Mouse (Mus musculus): ENCODE results near the gene Hmcn2. TPM values are rescaled to one million over a fixed set of nuclear protein-coding genes. Genes with fewer than 3 reads are reported as not detected.

Gene Hmcn2
- polyA plus RNA-seq, 1 experiment from 2014 or later, result not detected

DNA sequence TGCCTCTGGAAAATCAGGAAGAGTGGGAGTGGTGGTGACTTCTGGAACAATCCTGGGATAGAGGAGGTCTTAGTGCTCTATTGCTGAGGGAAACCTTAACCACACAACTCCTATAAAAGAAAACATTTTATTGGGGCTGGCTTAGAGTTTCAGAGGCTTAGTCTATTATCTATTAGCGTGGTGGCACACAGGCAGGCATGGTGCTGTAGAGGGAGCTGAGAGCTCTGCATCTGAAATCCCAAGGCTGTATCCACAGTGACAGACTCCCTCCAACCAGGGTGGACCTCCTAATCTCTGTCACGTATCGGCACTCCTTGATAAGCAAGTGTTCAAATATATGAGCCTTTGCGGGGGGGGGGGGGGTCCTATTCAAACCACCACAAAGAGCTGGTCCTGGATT, 15.4 kb upstream of the Hmcn2 start:
- H3K4me1 ChIP-seq (replicated peaks; ENCODE audit: control insufficient read depth, insufficient read depth, low read length), result no peaks in the 10 kb centered on the region
- H3K9me3 ChIP-seq (ENCODE audit: control insufficient read depth, low read length), result no peaks in the 10 kb centered on the region
- no peaks in the 10 kb centered on the region for H3K36me3 ChIP-seq (ENCODE audit: control insufficient read depth, insufficient read depth, low read length)
- no peak overlapping the region for H3K27ac ChIP-seq (ENCODE audit: low read depth, low read length)
- no peak for DNase-seq (ENCODE audit: low spot score)
- no peak overlapping the region for H3K9ac ChIP-seq (ENCODE audit: low read depth, low read length)
- ATAC-seq (ENCODE audit: low FRiP score), result no peak
- peak overlapping the region; percentile 41; the same call in 1 of the 2 replicates for H3K4me2 ChIP-seq (replicated peaks; ENCODE audit: low read depth, low read length)
- 63% methylated on average over 4 of the region's 4 CpGs for WGBS
- H3K27me3 ChIP-seq (ENCODE audit: control insufficient read depth, insufficient read depth, low read length), result no peaks in the 10 kb centered on the region
- H3K4me3 ChIP-seq (ENCODE audit: low read depth, low read length), result no peak overlapping the region

- Histone ChIP-seq H3K4me2 (replicated peaks; ENCODE audit: low read depth, low read length) (no peak overlapping the region), H3K9me3 (ENCODE audit: control insufficient read depth, low read length) (no peaks in the 10 kb centered on the region), H3K4me1 (replicated peaks; ENCODE audit: control insufficient read depth, insufficient read depth, low read length) (no peaks in the 10 kb centered on the region), H3K4me3 (ENCODE audit: low read depth, low read length) (no peak overlapping the region), H3K36me3 (ENCODE audit: control insufficient read depth, insufficient read depth, low read length) (no peaks in the 10 kb centered on the region), H3K9ac (ENCODE audit: low read depth, low read length) (no peak overlapping the region), H3K27me3 (ENCODE audit: control insufficient read depth, insufficient read depth, low read length) (no peaks in the 10 kb centered on the region), H3K27ac (ENCODE audit: low read depth, low read length) (no peak overlapping the region)
- WGBS, result 24% methylated on average over 4 of the region's 4 CpGs
- DNase-seq (ENCODE audit: low spot score) (peak; percentile 79), ATAC-seq (ENCODE audit: low FRiP score) (no peak)
Measured at GRCm38 (mm10) chr2:31299266-31299665, 14.9 kb upstream of the Hmcn2 start.

GRCm38 (mm10) chr2:31299996-31300395, 14.2 kb upstream of the Hmcn2 start:
- Histone ChIP-seq H3K27ac (ENCODE audit: low read depth, low read length) (no peak overlapping the region), H3K9me3 (ENCODE audit: control insufficient read depth, low read length) (no peaks in the 10 kb centered on the region), H3K27me3 (ENCODE audit: control insufficient read depth, insufficient read depth, low read length) (no peaks in the 10 kb centered on the region), H3K9ac (ENCODE audit: low read depth, low read length) (no peak overlapping the region), H3K4me1 (replicated peaks; ENCODE audit: control insufficient read depth, insufficient read depth, low read length) (no peaks in the 10 kb centered on the region), H3K4me2 (replicated peaks; ENCODE audit: low read depth, low read length) (no peak overlapping the region), H3K36me3 (ENCODE audit: control insufficient read depth, insufficient read depth, low read length) (no peaks in the 10 kb centered on the region), H3K4me3 (ENCODE audit: low read depth, low read length) (no peak overlapping the region)
- DNase-seq (ENCODE audit: low spot score) (no peak), ATAC-seq (ENCODE audit: low FRiP score) (no peak)
- 80% methylated on average over 10 of the region's 10 CpGs for WGBS

GRCm38 (mm10) chr2:31303177-31303576, 11.0 kb upstream of the Hmcn2 start:
- Histone ChIP-seq H3K4me2 (replicated peaks; ENCODE audit: low read depth, low read length) (no peak overlapping the region), H3K4me3 (ENCODE audit: low read depth, low read length) (no peak overlapping the region), H3K4me1 (replicated peaks; ENCODE audit: control insufficient read depth, insufficient read depth, low read length) (no peaks in the 10 kb centered on the region), H3K27ac (ENCODE audit: low read depth, low read length) (no peak overlapping the region), H3K9me3 (ENCODE audit: control insufficient read depth, low read length) (no peaks in the 10 kb centered on the region), H3K36me3 (ENCODE audit: control insufficient read depth, insufficient read depth, low read length) (no peaks in the 10 kb centered on the region), H3K9ac (ENCODE audit: low read depth, low read length) (no peak overlapping the region), H3K27me3 (ENCODE audit: control insufficient read depth, insufficient read depth, low read length) (no peaks in the 10 kb centered on the region)
- ATAC-seq (ENCODE audit: low FRiP score) (no peak), DNase-seq (ENCODE audit: low spot score) (no peak)
- WGBS, result 78% methylated on average over 9 of the region's 9 CpGs

- no peaks in the 10 kb centered on the region for H3K27me3 ChIP-seq (ENCODE audit: control insufficient read depth, insufficient read depth, low read length)
- H3K9me3 ChIP-seq (ENCODE audit: control insufficient read depth, low read length), result no peaks in the 10 kb centered on the region
- DNase-seq (ENCODE audit: low spot score), result no peak
- H3K9ac ChIP-seq (ENCODE audit: low read depth, low read length), result no peak overlapping the region
- no peaks in the 10 kb centered on the region for H3K36me3 ChIP-seq (ENCODE audit: control insufficient read depth, insufficient read depth, low read length)
- WGBS, result 77% methylated on average over 9 of the region's 9 CpGs
- no peak overlapping the region for H3K27ac ChIP-seq (ENCODE audit: low read depth, low read length)
- H3K4me2 ChIP-seq (replicated peaks; ENCODE audit: low read depth, low read length), result no peak overlapping the region
- no peak overlapping the region for H3K4me3 ChIP-seq (ENCODE audit: low read depth, low read length)
- H3K4me1 ChIP-seq (replicated peaks; ENCODE audit: control insufficient read depth, insufficient read depth, low read length), result no peaks in the 10 kb centered on the region
- ATAC-seq (ENCODE audit: low FRiP score), result no peak
Measured at GRCm38 (mm10) chr2:31304191-31304590, 10.0 kb upstream of the Hmcn2 start.

DNA sequence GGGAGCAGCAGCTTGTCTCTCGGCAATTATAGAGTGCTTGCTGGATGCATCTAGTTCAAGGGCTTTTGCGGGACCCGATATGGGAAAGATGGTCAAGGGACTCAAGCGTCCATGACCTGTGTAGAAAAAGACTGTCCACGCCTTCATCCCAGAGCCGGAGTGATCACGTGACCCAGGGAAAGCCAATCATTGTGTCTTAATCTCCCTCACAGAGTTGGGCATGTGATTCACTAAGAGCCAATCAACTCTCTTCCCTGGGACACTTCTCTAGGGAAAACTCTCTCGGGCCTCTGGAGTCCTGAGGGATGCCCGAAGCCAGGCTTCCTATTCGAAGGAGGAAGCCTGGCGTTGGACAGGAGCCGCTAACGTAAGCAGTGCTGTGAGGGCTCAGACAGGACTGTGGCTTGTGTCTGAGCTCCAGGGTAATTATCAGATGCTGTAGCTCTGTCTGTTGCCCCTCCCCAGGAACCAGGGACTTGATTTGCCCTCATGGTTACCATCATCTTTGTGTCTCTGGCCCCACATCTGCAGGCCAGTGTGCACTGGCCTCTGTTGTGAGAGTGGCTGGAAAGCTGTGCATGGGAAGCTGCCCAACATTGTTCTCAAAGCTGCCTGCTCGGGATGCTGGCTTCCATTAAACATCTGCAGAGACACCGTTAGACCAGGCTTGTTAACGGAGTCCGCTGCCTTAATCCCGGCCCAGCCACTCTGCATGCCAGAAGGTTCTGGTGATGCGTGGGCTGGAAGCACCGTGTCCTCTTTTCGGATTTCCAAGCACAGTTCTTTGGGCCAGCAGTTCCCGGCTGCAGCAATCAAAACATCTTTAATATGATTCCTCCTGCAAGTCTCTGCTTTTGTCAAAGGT, 9.2 kb upstream of the Hmcn2 start:
- DNase-seq (ENCODE audit: low spot score), result no peak
- H3K4me1 ChIP-seq (replicated peaks; ENCODE audit: control insufficient read depth, insufficient read depth, low read length), result no peaks in the 10 kb centered on the region
- no peaks in the 10 kb centered on the region for H3K36me3 ChIP-seq (ENCODE audit: control insufficient read depth, insufficient read depth, low read length)
- no peak overlapping the region for H3K27ac ChIP-seq (ENCODE audit: low read depth, low read length)
- ATAC-seq (ENCODE audit: low FRiP score), result no peak
- 80% methylated on average over 22 of the region's 22 CpGs for WGBS
- H3K27me3 ChIP-seq (ENCODE audit: control insufficient read depth, insufficient read depth, low read length), result no peaks in the 10 kb centered on the region
- H3K4me2 ChIP-seq (replicated peaks; ENCODE audit: low read depth, low read length), result no peak overlapping the region
- no peak overlapping the region for H3K9ac ChIP-seq (ENCODE audit: low read depth, low read length)
- no peak overlapping the region for H3K4me3 ChIP-seq (ENCODE audit: low read depth, low read length)
- no peaks in the 10 kb centered on the region for H3K9me3 ChIP-seq (ENCODE audit: control insufficient read depth, low read length)

- no peaks in the 10 kb centered on the region for H3K36me3 ChIP-seq (ENCODE audit: control insufficient read depth, insufficient read depth, low read length)
- no peaks in the 10 kb centered on the region for H3K9me3 ChIP-seq (ENCODE audit: control insufficient read depth, low read length)
- no peaks in the 10 kb centered on the region for H3K27me3 ChIP-seq (ENCODE audit: control insufficient read depth, insufficient read depth, low read length)
- no peak for ATAC-seq (ENCODE audit: low FRiP score)
- no peak overlapping the region for H3K9ac ChIP-seq (ENCODE audit: low read depth, low read length)
- H3K4me3 ChIP-seq (ENCODE audit: low read depth, low read length), result no peak overlapping the region
- no peaks in the 10 kb centered on the region for H3K4me1 ChIP-seq (replicated peaks; ENCODE audit: control insufficient read depth, insufficient read depth, low read length)
- no peak overlapping the region for H3K4me2 ChIP-seq (replicated peaks; ENCODE audit: low read depth, low read length)
- peak; percentile 57 for DNase-seq (ENCODE audit: low spot score)
- WGBS, result 38% methylated on average over 4 of the region's 4 CpGs
- H3K27ac ChIP-seq (ENCODE audit: low read depth, low read length), result no peak overlapping the region
Measured at GRCm38 (mm10) chr2:31305684-31306083, 8.5 kb upstream of the Hmcn2 start.

DNA sequence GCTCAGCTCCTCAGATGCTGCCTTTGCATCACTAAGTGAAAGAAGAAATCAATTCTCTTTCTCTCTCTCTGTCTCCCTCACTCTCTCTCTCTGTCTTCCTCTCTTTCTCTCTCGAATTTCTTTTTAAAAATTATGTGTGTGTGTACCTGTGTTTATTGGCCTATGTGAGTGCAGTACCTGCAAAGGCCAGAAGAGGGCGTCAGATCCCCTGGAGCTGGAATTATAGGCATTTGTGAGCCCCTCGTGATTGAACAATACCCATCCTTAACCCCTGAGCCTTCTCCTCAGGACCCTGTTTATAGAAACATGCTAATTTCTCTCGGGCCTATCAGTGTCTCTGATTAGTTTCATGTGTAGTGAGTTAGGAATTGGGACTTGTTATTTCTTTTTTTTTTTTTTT, 6.0 kb upstream of the Hmcn2 start:
- no peak for DNase-seq (ENCODE audit: low spot score)
- WGBS, result 59% methylated on average over 4 of the region's 4 CpGs

DNA sequence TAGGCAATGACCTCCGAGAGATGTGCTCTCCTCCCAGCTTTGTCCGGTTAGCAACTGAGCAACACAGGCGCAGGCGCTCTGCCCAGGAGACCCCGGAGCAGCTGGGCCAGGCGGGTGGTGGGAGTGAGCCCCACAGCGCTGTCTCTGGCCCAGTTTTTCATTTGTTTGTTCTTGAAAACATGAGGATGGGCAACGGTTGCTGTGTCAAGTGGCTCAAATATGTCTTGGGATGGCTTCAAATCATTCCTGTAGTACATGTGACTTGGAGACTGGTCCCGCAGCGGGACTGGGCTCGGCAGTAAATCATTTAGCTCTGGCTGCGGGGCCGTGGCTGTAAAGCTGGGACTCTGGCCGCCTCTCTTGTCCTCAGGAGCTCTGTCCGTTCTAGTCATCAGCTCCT, 4.7 kb upstream of the Hmcn2 start:
- Histone ChIP-seq H3K4me2 (replicated peaks; ENCODE audit: low read depth, low read length) (no peak overlapping the region), H3K4me1 (replicated peaks; ENCODE audit: control insufficient read depth, insufficient read depth, low read length) (peaks cover 3% of the 10 kb centered on the region; the same call in 1 of the 2 replicates), H3K27ac (ENCODE audit: low read depth, low read length) (no peak overlapping the region), H3K36me3 (ENCODE audit: control insufficient read depth, insufficient read depth, low read length) (no peaks in the 10 kb centered on the region), H3K4me3 (ENCODE audit: low read depth, low read length) (no peak overlapping the region), H3K9ac (ENCODE audit: low read depth, low read length) (no peak overlapping the region), H3K27me3 (ENCODE audit: control insufficient read depth, insufficient read depth, low read length) (peaks cover 22% of the 10 kb centered on the region), H3K9me3 (ENCODE audit: control insufficient read depth, low read length) (no peaks in the 10 kb centered on the region)
- DNase-seq (ENCODE audit: low spot score) (no peak), ATAC-seq (ENCODE audit: low FRiP score) (no peak)
- 69% methylated on average over 15 of the region's 15 CpGs for WGBS

More for the DNA sequence above, 6.0 kb upstream of the Hmcn2 start:
- H3K36me3 ChIP-seq (ENCODE audit: control insufficient read depth, insufficient read depth, low read length), result no peaks in the 10 kb centered on the region
- H3K4me3 ChIP-seq (ENCODE audit: low read depth, low read length), result no peak overlapping the region
- H3K9me3 ChIP-seq (ENCODE audit: control insufficient read depth, low read length), result no peaks in the 10 kb centered on the region
- H3K27ac ChIP-seq (ENCODE audit: low read depth, low read length), result no peak overlapping the region
- H3K27me3 ChIP-seq (ENCODE audit: control insufficient read depth, insufficient read depth, low read length), result peaks cover 9% of the 10 kb centered on the region
- no peaks in the 10 kb centered on the region for H3K4me1 ChIP-seq (replicated peaks; ENCODE audit: control insufficient read depth, insufficient read depth, low read length)
- no peak overlapping the region for H3K9ac ChIP-seq (ENCODE audit: low read depth, low read length)
- no peak overlapping the region for H3K4me2 ChIP-seq (replicated peaks; ENCODE audit: low read depth, low read length)
- no peak for ATAC-seq (ENCODE audit: low FRiP score)

Measured in hindbrain, embryonic 11.5 days (tissue).